Mouse (Mus musculus) right cerebral cortex, postnatal 10 days (tissue): ENCODE measurements at regions not wholly inside any gene's neighbourhood (a gene's known extent, or its start where the extent isn't known, plus 50 kb on each side); places are given as distances from the start of the nearest gene placed in this dataset.

Source experiments
- DNase-seq, 2 experiments: peaks; one replicate each; pipeline ENCODE4 v3.0.0; 2021; ENCODE audit warnings: low spot score in 2 of 2

- peak in 1 of 2 experiments; percentile 32 for DNase-seq
Observed at GRCm38 (mm10) chr19:15487576-15487975, 459.6 kb downstream of the Psat1 start.

GRCm38 (mm10) chr19:15481605-15482004, 465.5 kb downstream of the Psat1 start:
- DNase-seq: no peak

- no peak for DNase-seq
Observed at GRCm38 (mm10) chr19:15469541-15469940, 477.6 kb downstream of the Psat1 start.

GRCm38 (mm10) chr19:15466713-15467112, 480.4 kb downstream of the Psat1 start:
- peak in 1 of 2 experiments; percentile 27 for DNase-seq

- DNase-seq: no peak
Observed at GRCm38 (mm10) chr19:15465063-15465760, 481.9 kb downstream of the Psat1 start.

GRCm38 (mm10) chr19:15457793-15458192, 489.3 kb downstream of the Psat1 start:
- DNase-seq: no peak

GRCm38 (mm10) chr19:15456943-15457735, 490.0 kb downstream of the Psat1 start:
- no peak for DNase-seq

GRCm38 (mm10) chr19:15448989-15449388, 498.1 kb downstream of the Psat1 start:
- DNase-seq: no peak

GRCm38 (mm10) chr19:15431798-15432197, 515.3 kb downstream of the Psat1 start:
- peak; percentile 30 to 40 for DNase-seq

- DNase-seq: peak in 1 of 2 experiments; percentile 27
Observed at GRCm38 (mm10) chr19:15421311-15421710, 525.8 kb downstream of the Psat1 start.

GRCm38 (mm10) chr19:15398624-15399023, 548.5 kb downstream of the Psat1 start:
- no peak for DNase-seq

GRCm38 (mm10) chr19:15371682-15372081, 575.5 kb downstream of the Psat1 start:
- DNase-seq: peak; percentile 45 to 53

GRCm38 (mm10) chr19:15366951-15367350, 580.2 kb downstream of the Psat1 start:
- no peak for DNase-seq

- no peak for DNase-seq
Observed at GRCm38 (mm10) chr19:15357181-15357580, 590.0 kb downstream of the Psat1 start.

GRCm38 (mm10) chr19:15348356-15348755, 598.8 kb downstream of the Psat1 start:
- no peak for DNase-seq

- DNase-seq: no peak
Observed at GRCm38 (mm10) chr19:15342229-15342628, 604.9 kb downstream of the Psat1 start.

GRCm38 (mm10) chr19:15340305-15340983, 606.7 kb downstream of the Psat1 start:
- peak; percentile 45 to 46 for DNase-seq

- no peak for DNase-seq
Observed at GRCm38 (mm10) chr19:15339979-15340304, 607.2 kb downstream of the Psat1 start.

- DNase-seq: peak; percentile 24 to 25
Observed at GRCm38 (mm10) chr19:15330155-15330554, 617.0 kb downstream of the Psat1 start.

GRCm38 (mm10) chr19:15299474-15299873, 647.7 kb downstream of the Psat1 start:
- DNase-seq: no peak

GRCm38 (mm10) chr19:15285016-15285415, 662.1 kb downstream of the Psat1 start:
- no peak for DNase-seq

- peak; percentile 18 to 19 for DNase-seq
Observed at GRCm38 (mm10) chr19:15242781-15243180, 644.9 kb upstream of the Tle4 start.
